Mouse (Mus musculus): Measurements from ENCODE around the gene Fmo5. TPM values are rescaled to one million over a fixed set of nuclear protein-coding genes. Genes with fewer than 3 reads are reported as not detected.

Fmo5 gene
- polyA plus RNA-seq, 1 experiment = 5.8 TPM

DNA sequence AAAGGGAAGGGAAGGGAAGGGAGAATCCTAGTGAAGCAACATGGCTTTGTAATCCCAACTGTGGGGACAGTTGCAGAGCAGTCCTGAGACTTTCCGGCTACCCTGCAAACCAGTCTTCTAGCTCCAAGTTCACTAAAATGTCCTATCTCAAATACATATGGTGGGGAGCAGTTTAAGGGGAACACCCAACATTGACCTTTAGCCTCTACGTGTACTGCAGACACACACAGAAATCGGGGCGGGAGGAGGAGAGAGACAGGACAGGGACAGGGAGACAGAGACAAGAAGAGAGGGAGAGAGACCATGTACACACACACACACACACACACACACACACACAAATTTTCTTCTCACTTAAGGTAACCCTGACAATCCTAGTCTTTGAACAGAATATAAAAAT lies 1.3 kb downstream of the Fmo5 start:
- H3K27me3 ChIP-seq (ENCODE audit: control insufficient read depth, insufficient read depth, low read length) = no peaks in the 10 kb centered on the region
- no peak for DNase-seq
- no peak overlapping the region for H3K4me3 ChIP-seq (ENCODE audit: control insufficient read depth, insufficient read depth, low read length)
- no peak overlapping the region for H3K27ac ChIP-seq (ENCODE audit: control insufficient read depth, insufficient read depth, low read length)
- no peaks in the 10 kb centered on the region for H3K36me3 ChIP-seq (ENCODE audit: control insufficient read depth, insufficient read depth, low read length)
- TF ChIP-seq POLR2A (IDR thresholded peaks at IDR 0.05; ENCODE audit: control insufficient read depth, extremely low read depth, insufficient read depth, low read length, poor library complexity) (no peak), CTCF (IDR thresholded peaks at IDR 0.05; ENCODE audit: borderline replicate concordance, control insufficient read depth, extremely low read depth, insufficient read depth, low read length, poor library complexity) (no peak)
- WGBS = 94% methylated on average over 4 of the region's 4 CpGs
- H3K4me1 ChIP-seq (replicated peaks; ENCODE audit: control insufficient read depth, insufficient read depth, low read length) = peaks cover 9% of the 10 kb centered on the region

DNA sequence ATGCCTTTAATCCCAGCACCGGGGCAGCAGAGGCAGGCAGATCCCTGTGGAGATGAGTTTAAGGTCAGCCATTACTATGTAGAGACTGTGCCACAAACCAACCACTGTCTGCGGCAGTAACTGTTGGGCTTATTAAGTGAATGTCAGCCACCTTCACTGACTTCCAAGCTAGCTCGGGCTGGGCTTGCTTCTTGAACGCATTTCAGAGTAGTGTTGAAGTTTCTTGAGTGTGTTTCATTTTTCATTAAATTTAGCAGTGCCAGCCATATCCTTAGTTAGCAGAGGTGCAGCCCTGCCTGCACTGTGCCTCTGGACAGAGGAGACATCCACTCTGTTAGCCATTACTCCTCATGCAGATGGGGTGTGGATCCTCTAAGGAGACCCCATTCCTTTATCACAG lies 2.1 kb downstream of the Fmo5 start:
- Histone ChIP-seq H3K4me1 (replicated peaks; ENCODE audit: control insufficient read depth, insufficient read depth, low read length) (peaks cover 9% of the 10 kb centered on the region), H3K27me3 (ENCODE audit: control insufficient read depth, insufficient read depth, low read length) (no peaks in the 10 kb centered on the region), H3K36me3 (ENCODE audit: control insufficient read depth, insufficient read depth, low read length) (no peaks in the 10 kb centered on the region), H3K4me3 (ENCODE audit: control insufficient read depth, insufficient read depth, low read length) (no peak overlapping the region), H3K27ac (ENCODE audit: control insufficient read depth, insufficient read depth, low read length) (no peak overlapping the region)
- TF ChIP-seq POLR2A (IDR thresholded peaks at IDR 0.05; ENCODE audit: control insufficient read depth, extremely low read depth, insufficient read depth, low read length, poor library complexity) (no peak), CTCF (IDR thresholded peaks at IDR 0.05; ENCODE audit: borderline replicate concordance, control insufficient read depth, extremely low read depth, insufficient read depth, low read length, poor library complexity) (no peak)
- DNase-seq = no peak
- WGBS = 98% methylated on average over 4 of the region's 4 CpGs

DNA sequence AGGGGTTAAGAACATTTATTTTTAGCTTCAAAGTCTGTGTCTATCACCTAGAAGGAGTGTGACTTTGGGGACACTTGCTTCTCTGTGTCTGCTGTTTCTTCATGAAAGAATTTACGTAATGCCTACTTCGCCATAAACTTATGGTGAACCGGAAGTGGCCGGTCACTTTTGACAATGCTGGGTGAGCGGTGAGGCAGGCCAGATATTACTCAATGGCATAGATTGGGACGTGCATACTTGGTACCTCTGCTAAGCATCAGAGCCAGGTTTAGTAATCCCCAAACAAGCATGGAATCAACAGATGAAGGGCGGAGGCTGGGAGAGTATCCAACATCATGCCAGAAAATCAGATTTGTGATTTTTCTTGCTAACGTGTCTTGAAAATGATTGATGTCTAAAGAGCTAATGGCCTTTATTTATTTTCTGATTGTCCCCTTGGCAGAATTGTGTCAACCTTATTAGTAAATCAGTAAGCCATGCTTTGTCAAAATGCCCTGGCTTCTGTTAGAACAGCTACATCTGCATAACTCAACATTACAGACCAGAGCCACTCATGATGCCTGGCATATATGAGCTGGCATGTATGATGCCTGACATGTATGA lies 2.8 kb downstream of the Fmo5 start:
- H3K4me3 ChIP-seq (ENCODE audit: control insufficient read depth, insufficient read depth, low read length) = no peak overlapping the region
- TF ChIP-seq CTCF (IDR thresholded peaks at IDR 0.05; ENCODE audit: borderline replicate concordance, control insufficient read depth, extremely low read depth, insufficient read depth, low read length, poor library complexity) (no peak), POLR2A (IDR thresholded peaks at IDR 0.05; ENCODE audit: control insufficient read depth, extremely low read depth, insufficient read depth, low read length, poor library complexity) (no peak)
- no peak for DNase-seq
- peaks cover 9% of the 10 kb centered on the region for H3K4me1 ChIP-seq (replicated peaks; ENCODE audit: control insufficient read depth, insufficient read depth, low read length)
- H3K36me3 ChIP-seq (ENCODE audit: control insufficient read depth, insufficient read depth, low read length) = no peaks in the 10 kb centered on the region
- no peaks in the 10 kb centered on the region for H3K27me3 ChIP-seq (ENCODE audit: control insufficient read depth, insufficient read depth, low read length)
- 96% methylated on average over 8 of the region's 8 CpGs for WGBS
- no peak overlapping the region for H3K27ac ChIP-seq (ENCODE audit: control insufficient read depth, insufficient read depth, low read length)

DNA sequence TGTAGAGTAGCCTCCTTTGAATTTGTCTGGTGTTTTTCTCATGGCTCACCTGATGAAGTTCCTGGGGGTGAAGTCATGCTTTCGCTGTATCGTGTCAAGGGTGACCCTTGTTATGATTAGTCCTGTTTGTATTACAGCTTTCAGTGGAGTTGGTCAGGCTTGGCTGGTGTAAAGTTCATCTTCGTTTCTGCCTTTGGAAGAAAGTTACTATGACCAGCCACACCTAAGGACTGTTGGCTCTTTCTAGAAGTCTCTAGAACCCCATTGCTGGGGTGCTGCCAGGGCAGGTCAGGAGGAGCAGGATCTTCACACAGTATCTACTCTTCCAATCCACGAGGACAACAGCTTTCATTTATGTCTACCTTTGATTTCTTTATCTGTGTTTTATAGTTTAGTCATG lies 4.9 kb downstream of the Fmo5 start:
- WGBS = 95% methylated on average over 4 of the region's 4 CpGs
- Histone ChIP-seq H3K4me3 (ENCODE audit: control insufficient read depth, insufficient read depth, low read length) (no peak overlapping the region), H3K36me3 (ENCODE audit: control insufficient read depth, insufficient read depth, low read length) (no peaks in the 10 kb centered on the region), H3K27me3 (ENCODE audit: control insufficient read depth, insufficient read depth, low read length) (no peaks in the 10 kb centered on the region), H3K27ac (ENCODE audit: control insufficient read depth, insufficient read depth, low read length) (no peak overlapping the region), H3K4me1 (replicated peaks; ENCODE audit: control insufficient read depth, insufficient read depth, low read length) (peaks cover 5% of the 10 kb centered on the region)
- TF ChIP-seq CTCF (IDR thresholded peaks at IDR 0.05; ENCODE audit: borderline replicate concordance, control insufficient read depth, extremely low read depth, insufficient read depth, low read length, poor library complexity) (no peak), POLR2A (IDR thresholded peaks at IDR 0.05; ENCODE audit: control insufficient read depth, extremely low read depth, insufficient read depth, low read length, poor library complexity) (no peak)
- no peak for DNase-seq

DNA sequence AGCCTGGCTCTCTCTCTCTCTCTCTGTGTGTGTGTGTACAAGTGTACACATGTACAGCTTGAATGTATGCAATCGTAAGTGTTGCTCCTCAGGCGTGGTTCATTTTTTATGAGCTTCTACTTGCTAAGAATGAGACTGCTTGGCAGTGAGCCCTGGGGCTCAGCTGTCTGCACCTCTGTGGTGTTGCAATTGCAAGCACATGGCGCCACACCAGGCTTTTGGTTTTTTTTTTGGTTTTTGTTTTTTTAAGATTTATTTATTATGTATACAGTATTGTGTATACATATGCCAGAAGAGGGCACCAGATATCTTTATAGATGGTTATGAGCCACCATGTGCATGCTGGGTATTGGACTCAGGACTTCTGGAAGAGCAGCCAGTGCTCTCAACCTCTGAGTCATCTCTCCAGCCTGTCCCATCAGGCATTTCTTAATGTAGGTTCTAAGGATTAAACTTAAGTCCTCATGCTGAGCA lies 5.7 kb downstream of the Fmo5 start:
- WGBS = 88% methylated on average over 3 of the region's 3 CpGs
- TF ChIP-seq CTCF (IDR thresholded peaks at IDR 0.05; ENCODE audit: borderline replicate concordance, control insufficient read depth, extremely low read depth, insufficient read depth, low read length, poor library complexity) (no peak), POLR2A (IDR thresholded peaks at IDR 0.05; ENCODE audit: control insufficient read depth, extremely low read depth, insufficient read depth, low read length, poor library complexity) (no peak)
- Histone ChIP-seq H3K36me3 (ENCODE audit: control insufficient read depth, insufficient read depth, low read length) (no peaks in the 10 kb centered on the region), H3K4me1 (replicated peaks; ENCODE audit: control insufficient read depth, insufficient read depth, low read length) (no peaks in the 10 kb centered on the region), H3K27me3 (ENCODE audit: control insufficient read depth, insufficient read depth, low read length) (no peaks in the 10 kb centered on the region), H3K4me3 (ENCODE audit: control insufficient read depth, insufficient read depth, low read length) (no peak overlapping the region), H3K27ac (ENCODE audit: control insufficient read depth, insufficient read depth, low read length) (no peak overlapping the region)
- DNase-seq = no peak

DNA sequence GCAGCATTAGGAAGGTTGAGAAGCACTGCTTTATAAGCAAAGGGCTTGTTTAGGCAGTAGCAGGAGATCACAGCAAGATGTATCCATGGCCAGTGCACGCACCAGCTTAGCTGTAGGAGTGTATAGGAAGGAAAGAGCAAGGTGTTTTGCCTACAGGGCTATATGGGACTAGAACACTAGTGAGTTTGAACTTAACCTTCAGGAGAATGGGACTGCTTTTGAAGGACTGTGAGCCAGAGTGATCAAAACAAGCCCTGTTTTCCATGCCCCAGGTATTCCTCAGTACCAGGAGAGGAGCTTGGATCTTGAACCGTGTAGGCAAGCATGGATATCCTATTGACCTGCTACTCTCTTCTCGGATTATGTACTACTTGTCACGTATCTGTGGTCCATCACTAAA lies 12.8 kb downstream of the Fmo5 start:
- H3K4me3 ChIP-seq (ENCODE audit: control insufficient read depth, insufficient read depth, low read length) = no peak overlapping the region
- no peaks in the 10 kb centered on the region for H3K36me3 ChIP-seq (ENCODE audit: control insufficient read depth, insufficient read depth, low read length)
- TF ChIP-seq POLR2A (IDR thresholded peaks at IDR 0.05; ENCODE audit: control insufficient read depth, extremely low read depth, insufficient read depth, low read length, poor library complexity) = no peak
- TF ChIP-seq CTCF (IDR thresholded peaks at IDR 0.05; ENCODE audit: borderline replicate concordance, control insufficient read depth, extremely low read depth, insufficient read depth, low read length, poor library complexity) = no peak
- H3K27me3 ChIP-seq (ENCODE audit: control insufficient read depth, insufficient read depth, low read length) = no peaks in the 10 kb centered on the region
- H3K27ac ChIP-seq (ENCODE audit: control insufficient read depth, insufficient read depth, low read length) = no peak overlapping the region
- no peaks in the 10 kb centered on the region for H3K4me1 ChIP-seq (replicated peaks; ENCODE audit: control insufficient read depth, insufficient read depth, low read length)
- no peak for DNase-seq
- 97% methylated on average over 4 of the region's 4 CpGs for WGBS

DNA sequence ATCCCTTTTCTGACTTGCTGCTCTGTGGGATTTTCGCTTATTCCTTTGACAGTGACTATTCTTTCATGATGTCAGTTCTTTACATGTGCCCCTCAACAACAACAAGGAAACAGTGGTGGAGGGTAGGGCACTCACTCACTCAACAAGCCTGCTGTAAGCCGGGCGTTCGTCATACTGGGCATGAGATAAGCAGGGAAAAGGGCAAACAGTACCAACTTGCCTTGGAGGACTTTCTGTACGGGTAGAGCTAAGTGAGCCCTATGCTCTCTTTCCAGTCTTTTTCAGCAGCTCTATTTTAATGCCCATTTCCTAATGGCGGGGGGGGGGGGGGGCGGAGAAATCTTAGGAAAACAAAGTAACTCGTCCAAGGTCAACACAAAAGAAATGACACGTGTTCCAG lies 13.4 kb downstream of the Fmo5 start:
- Histone ChIP-seq H3K27me3 (ENCODE audit: control insufficient read depth, insufficient read depth, low read length) (no peaks in the 10 kb centered on the region), H3K4me1 (replicated peaks; ENCODE audit: control insufficient read depth, insufficient read depth, low read length) (no peaks in the 10 kb centered on the region), H3K4me3 (ENCODE audit: control insufficient read depth, insufficient read depth, low read length) (no peak overlapping the region), H3K36me3 (ENCODE audit: control insufficient read depth, insufficient read depth, low read length) (no peaks in the 10 kb centered on the region), H3K27ac (ENCODE audit: control insufficient read depth, insufficient read depth, low read length) (no peak overlapping the region)
- 96% methylated on average over 9 of the region's 9 CpGs for WGBS
- no peak for DNase-seq
- TF ChIP-seq CTCF (IDR thresholded peaks at IDR 0.05; ENCODE audit: borderline replicate concordance, control insufficient read depth, extremely low read depth, insufficient read depth, low read length, poor library complexity) (no peak), POLR2A (IDR thresholded peaks at IDR 0.05; ENCODE audit: control insufficient read depth, extremely low read depth, insufficient read depth, low read length, poor library complexity) (no peak)

All from thymus, adult 2 months (tissue).